Mouse (Mus musculus): Measurements from ENCODE around the gene Rnf217. TPM values are rescaled to one million over a fixed set of nuclear protein-coding genes. Genes with fewer than 3 reads are reported as not detected.

Gene Rnf217
- polyA plus RNA-seq, 1 experiment: 0.19 TPM

- Histone ChIP-seq H3K27me3 (ENCODE audit: control insufficient read depth, insufficient read depth, low read length) (no peaks in the 10 kb centered on the region), H3K36me3 (ENCODE audit: control insufficient read depth, insufficient read depth, low read length) (no peaks in the 10 kb centered on the region), H3K4me3 (ENCODE audit: extremely low read depth, insufficient read depth, insufficient read length) (no peak overlapping the region), H3K27ac (ENCODE audit: insufficient read depth, low read length) (no peak overlapping the region), H3K4me1 (ENCODE audit: control insufficient read depth, insufficient read depth, insufficient read length) (no peaks in the 10 kb centered on the region)
- no peak for DNase-seq (ENCODE audit: low read depth in 1 of 2, low spot score in 2 of 2)
- 92% methylated on average over 4 of the region's 4 CpGs for WGBS
- TF ChIP-seq CTCF (IDR thresholded peaks at IDR 0.05; ENCODE audit: extremely low read depth, insufficient read depth, insufficient read length, insufficient replicate concordance): no peak
- no peak for TF ChIP-seq POLR2A (IDR thresholded peaks at IDR 0.05; ENCODE audit: low read depth, low read length)
Observed at GRCm38 (mm10) chr10:31595326-31595725, 13.7 kb downstream of the Rnf217 start.

- Histone ChIP-seq H3K27me3 (ENCODE audit: control insufficient read depth, insufficient read depth, low read length) (no peaks in the 10 kb centered on the region), H3K4me1 (ENCODE audit: control insufficient read depth, insufficient read depth, insufficient read length) (no peaks in the 10 kb centered on the region), H3K27ac (ENCODE audit: insufficient read depth, low read length) (no peak overlapping the region), H3K36me3 (ENCODE audit: control insufficient read depth, insufficient read depth, low read length) (no peaks in the 10 kb centered on the region), H3K4me3 (ENCODE audit: extremely low read depth, insufficient read depth, insufficient read length) (no peak overlapping the region)
- TF ChIP-seq POLR2A (IDR thresholded peaks at IDR 0.05; ENCODE audit: low read depth, low read length): no peak
- WGBS: 67% methylated on average over 9 of the region's 9 CpGs
- DNase-seq (ENCODE audit: low read depth in 1 of 2, low spot score in 2 of 2): no peak
Observed at GRCm38 (mm10) chr10:31592741-31593524, 16.1 kb downstream of the Rnf217 start.

- no peak for TF ChIP-seq POLR2A (IDR thresholded peaks at IDR 0.05; ENCODE audit: low read depth, low read length)
- no peak for TF ChIP-seq CTCF (IDR thresholded peaks at IDR 0.05; ENCODE audit: extremely low read depth, insufficient read depth, insufficient read length, insufficient replicate concordance)
- H3K4me1 ChIP-seq (ENCODE audit: control insufficient read depth, insufficient read depth, insufficient read length): no peaks in the 10 kb centered on the region
- no peak overlapping the region for H3K27ac ChIP-seq (ENCODE audit: insufficient read depth, low read length)
- no peak for DNase-seq (ENCODE audit: low read depth in 1 of 2, low spot score in 2 of 2)
- no peaks in the 10 kb centered on the region for H3K27me3 ChIP-seq (ENCODE audit: control insufficient read depth, insufficient read depth, low read length)
- no peak overlapping the region for H3K4me3 ChIP-seq (ENCODE audit: extremely low read depth, insufficient read depth, insufficient read length)
- 84% methylated on average over 3 of the region's 3 CpGs for WGBS
- no peaks in the 10 kb centered on the region for H3K36me3 ChIP-seq (ENCODE audit: control insufficient read depth, insufficient read depth, low read length)
Observed at GRCm38 (mm10) chr10:31592095-31592740, 16.8 kb downstream of the Rnf217 start.

- H3K4me3 ChIP-seq (ENCODE audit: extremely low read depth, insufficient read depth, insufficient read length): no peak overlapping the region
- WGBS: 87% methylated on average over 4 of the region's 4 CpGs
- no peak overlapping the region for H3K27ac ChIP-seq (ENCODE audit: insufficient read depth, low read length)
- H3K4me1 ChIP-seq (ENCODE audit: control insufficient read depth, insufficient read depth, insufficient read length): no peaks in the 10 kb centered on the region
- no peaks in the 10 kb centered on the region for H3K36me3 ChIP-seq (ENCODE audit: control insufficient read depth, insufficient read depth, low read length)
- no peak for DNase-seq (ENCODE audit: low read depth in 1 of 2, low spot score in 2 of 2)
- TF ChIP-seq CTCF (IDR thresholded peaks at IDR 0.05; ENCODE audit: extremely low read depth, insufficient read depth, insufficient read length, insufficient replicate concordance) (no peak), POLR2A (IDR thresholded peaks at IDR 0.05; ENCODE audit: low read depth, low read length) (no peak)
- no peaks in the 10 kb centered on the region for H3K27me3 ChIP-seq (ENCODE audit: control insufficient read depth, insufficient read depth, low read length)
Observed at GRCm38 (mm10) chr10:31580722-31581121, 28.3 kb downstream of the Rnf217 start.

- Histone ChIP-seq H3K4me1 (ENCODE audit: control insufficient read depth, insufficient read depth, insufficient read length) (no peaks in the 10 kb centered on the region), H3K27me3 (ENCODE audit: control insufficient read depth, insufficient read depth, low read length) (no peaks in the 10 kb centered on the region), H3K4me3 (ENCODE audit: extremely low read depth, insufficient read depth, insufficient read length) (no peak overlapping the region), H3K27ac (ENCODE audit: insufficient read depth, low read length) (no peak overlapping the region), H3K36me3 (ENCODE audit: control insufficient read depth, insufficient read depth, low read length) (no peaks in the 10 kb centered on the region)
- DNase-seq (ENCODE audit: low read depth in 1 of 2, low spot score in 2 of 2): no peak
- 94% methylated on average over 1 of the region's 1 CpGs for WGBS
- TF ChIP-seq POLR2A (IDR thresholded peaks at IDR 0.05; ENCODE audit: low read depth, low read length): no peak
- TF ChIP-seq CTCF (IDR thresholded peaks at IDR 0.05; ENCODE audit: extremely low read depth, insufficient read depth, insufficient read length, insufficient replicate concordance): no peak
Observed at GRCm38 (mm10) chr10:31580073-31580472, 28.9 kb downstream of the Rnf217 start.

- Histone ChIP-seq H3K27me3 (ENCODE audit: control insufficient read depth, insufficient read depth, low read length) (no peaks in the 10 kb centered on the region), H3K4me1 (ENCODE audit: control insufficient read depth, insufficient read depth, insufficient read length) (no peaks in the 10 kb centered on the region), H3K4me3 (ENCODE audit: extremely low read depth, insufficient read depth, insufficient read length) (no peak overlapping the region), H3K27ac (ENCODE audit: insufficient read depth, low read length) (no peak overlapping the region), H3K36me3 (ENCODE audit: control insufficient read depth, insufficient read depth, low read length) (no peaks in the 10 kb centered on the region)
- DNase-seq (ENCODE audit: low read depth in 1 of 2, low spot score in 2 of 2): no peak
- no peak for TF ChIP-seq POLR2A (IDR thresholded peaks at IDR 0.05; ENCODE audit: low read depth, low read length)
- no peak for TF ChIP-seq CTCF (IDR thresholded peaks at IDR 0.05; ENCODE audit: extremely low read depth, insufficient read depth, insufficient read length, insufficient replicate concordance)
- 93% methylated on average over 4 of the region's 4 CpGs for WGBS
Observed at GRCm38 (mm10) chr10:31573267-31573666, 35.7 kb downstream of the Rnf217 start.

GRCm38 (mm10) chr10:31557311-31557710, 51.7 kb downstream of the Rnf217 start:
- H3K4me3 ChIP-seq (ENCODE audit: extremely low read depth, insufficient read depth, insufficient read length): no peak overlapping the region
- no peaks in the 10 kb centered on the region for H3K4me1 ChIP-seq (ENCODE audit: control insufficient read depth, insufficient read depth, insufficient read length)
- no peaks in the 10 kb centered on the region for H3K27me3 ChIP-seq (ENCODE audit: control insufficient read depth, insufficient read depth, low read length)
- H3K27ac ChIP-seq (ENCODE audit: insufficient read depth, low read length): no peak overlapping the region
- 86% methylated on average over 2 of the region's 2 CpGs for whole genome bisulfite sequencing
- no peak for TF ChIP-seq CTCF (IDR thresholded peaks at IDR 0.05; ENCODE audit: extremely low read depth, insufficient read depth, insufficient read length, insufficient replicate concordance)
- TF ChIP-seq POLR2A (IDR thresholded peaks at IDR 0.05; ENCODE audit: low read depth, low read length): no peak
- no peaks in the 10 kb centered on the region for H3K36me3 ChIP-seq (ENCODE audit: control insufficient read depth, insufficient read depth, low read length)
- no peak for DNase-seq (ENCODE audit: low read depth in 1 of 2, low spot score in 2 of 2)

All from spleen, adult 2 months (tissue).